Mouse (Mus musculus): ENCODE measurements around the gene Neurl4.

DNA sequence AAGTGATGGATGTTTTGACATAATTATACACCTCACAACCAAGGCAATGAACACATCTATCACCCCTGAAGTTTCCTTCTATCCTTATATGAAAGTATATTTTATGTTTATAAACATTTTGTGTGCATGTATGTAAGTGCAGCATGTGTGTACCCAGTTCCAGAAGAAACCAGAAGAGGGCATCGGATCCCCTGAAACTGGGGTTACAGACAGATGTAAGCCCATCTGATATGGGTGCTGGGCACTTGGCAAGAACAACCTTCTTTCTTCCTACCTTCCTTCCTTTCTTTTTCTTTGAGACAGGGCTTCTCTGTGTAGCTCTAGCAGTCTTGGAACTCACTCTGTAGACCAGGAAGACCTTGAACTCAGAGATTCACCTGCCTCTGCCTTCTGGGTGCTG is 55.3 kb downstream of the Neurl4 start:
- TF ChIP-seq MYOG (IDR thresholded peaks at IDR 0.05; ENCODE audit: control insufficient read depth in 1 of 3, insufficient read depth in 1 of 3, insufficient read length in 2 of 3, low read depth in 2 of 3) = no peak
- no peak for TF ChIP-seq CEBPB (IDR thresholded peaks at IDR 0.05; ENCODE audit: insufficient read depth, poor library complexity, severe bottlenecking)
- no peak for TF ChIP-seq E2F4 (IDR thresholded peaks at IDR 0.05; ENCODE audit: insufficient read depth)
- no peak for TF ChIP-seq TCF12 (IDR thresholded peaks at IDR 0.05; ENCODE audit: insufficient read depth, poor library complexity, severe bottlenecking)
- TF ChIP-seq POLR2A (IDR thresholded peaks at IDR 0.05; ENCODE audit: insufficient read length, low read depth) = no peak
- TF ChIP-seq SRF (IDR thresholded peaks at IDR 0.05; ENCODE audit: control insufficient read depth, insufficient read length, low read depth) = no peak
- TF ChIP-seq REST (IDR thresholded peaks at IDR 0.05; ENCODE audit: insufficient read depth, insufficient read length) = no peak
- no peak for TF ChIP-seq POLR2AphosphoS2 (IDR thresholded peaks at IDR 0.05; ENCODE audit: insufficient read length, low read depth)
- TF ChIP-seq USF1 (IDR thresholded peaks at IDR 0.05; ENCODE audit: low read depth) = no peak
- TF ChIP-seq MYOD1 (IDR thresholded peaks at IDR 0.05; ENCODE audit: control insufficient read depth in 1 of 3, insufficient read length in 2 of 3, low read depth in 2 of 3) = no peak
- no peak for TF ChIP-seq MAX (IDR thresholded peaks at IDR 0.05; ENCODE audit: low read depth)
- TF ChIP-seq TCF3 (IDR thresholded peaks at IDR 0.05; ENCODE audit: insufficient read length, low read depth) = no peak

Data from myocyte (in vitro differentiated cells).